Mouse (Mus musculus): ENCODE results near the gene Nvl. TPM values are rescaled to one million over a fixed set of nuclear protein-coding genes. Genes with fewer than 3 reads are reported as not detected.

The Nvl gene
- polyA plus RNA-seq, 1 experiment from 2014 or later: 48.5 TPM

DNA sequence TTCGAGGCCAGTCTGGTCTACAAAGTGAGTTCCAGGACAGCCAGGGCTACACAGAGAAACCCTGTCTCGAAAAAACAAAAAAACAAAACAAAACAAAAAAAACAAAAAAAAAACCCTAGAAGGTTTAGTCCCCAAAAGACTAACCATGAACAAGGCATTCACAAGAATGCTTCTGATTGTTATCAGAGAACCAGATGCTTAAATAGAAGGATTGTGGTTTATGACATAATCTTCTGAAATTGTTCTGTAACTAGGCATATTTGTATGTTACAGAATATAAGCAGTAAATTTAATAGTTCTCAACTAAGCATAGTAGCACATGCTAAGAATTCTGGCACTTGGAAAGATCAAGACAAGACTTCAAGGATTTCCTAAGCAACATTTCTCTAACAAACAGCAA, 19.9 kb downstream of the Nvl start:
- H3K9ac ChIP-seq (ENCODE audit: low read length): no peak overlapping the region
- DNase-seq (ENCODE audit: low spot score) (no peak), ATAC-seq (replicated peaks; ENCODE audit: low FRiP score) (no peak)
- H3K27ac ChIP-seq (ENCODE audit: low read depth, low read length): no peak overlapping the region
- no peaks in the 10 kb centered on the region for H3K9me3 ChIP-seq (ENCODE audit: control insufficient read depth, low read length)
- H3K4me1 ChIP-seq (replicated peaks; ENCODE audit: control insufficient read depth, insufficient read depth, low read length): no peaks in the 10 kb centered on the region
- H3K27me3 ChIP-seq (ENCODE audit: control insufficient read depth, insufficient read depth, low read length): no peaks in the 10 kb centered on the region
- 100% methylated on average over 2 of the region's 2 CpGs for WGBS
- no peak overlapping the region for H3K4me2 ChIP-seq (ENCODE audit: low read depth, low read length, severe bottlenecking)
- no peak overlapping the region for H3K4me3 ChIP-seq (ENCODE audit: low read depth, low read length)
- peaks cover 7% of the 10 kb centered on the region; the same call in 1 of the 2 replicates for H3K36me3 ChIP-seq (ENCODE audit: control insufficient read depth, insufficient read depth, low read length)

DNA sequence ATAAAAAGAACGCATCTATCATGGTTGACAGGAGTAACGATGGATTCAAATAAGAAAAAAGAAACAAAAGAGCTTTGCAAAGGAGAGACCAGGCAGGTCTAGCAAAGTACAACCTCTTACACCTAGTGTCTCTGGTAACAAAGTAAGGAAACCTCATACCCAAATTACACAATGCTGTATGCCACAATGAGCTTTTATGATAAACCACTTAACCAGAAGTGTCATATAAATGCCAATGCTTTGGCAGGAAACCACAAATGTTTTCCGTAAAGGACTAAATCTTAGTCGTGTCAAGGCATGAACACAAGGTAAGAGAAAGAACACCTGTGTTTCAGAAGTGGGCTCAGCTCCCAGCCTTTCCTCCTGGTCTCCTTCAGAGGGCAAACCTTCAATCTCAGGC, 26.9 kb downstream of the Nvl start:
- no peaks in the 10 kb centered on the region for H3K9me3 ChIP-seq (ENCODE audit: control insufficient read depth, low read length)
- H3K9ac ChIP-seq (ENCODE audit: low read length): no peak overlapping the region
- WGBS: 93% methylated on average over 4 of the region's 4 CpGs

GRCm38 (mm10) chr1:181090048-181090447, 54.0 kb downstream of the Nvl start:
- H3K27me3 ChIP-seq (ENCODE audit: control insufficient read depth, insufficient read depth, low read length): no peaks in the 10 kb centered on the region
- no peak overlapping the region for H3K4me3 ChIP-seq (ENCODE audit: low read depth, low read length)
- no peak overlapping the region for H3K9ac ChIP-seq (ENCODE audit: low read length)
- WGBS: 77% methylated on average over 12 of the region's 12 CpGs
- no peak for DNase-seq (ENCODE audit: low spot score)
- no peak overlapping the region for H3K4me2 ChIP-seq (ENCODE audit: low read depth, low read length, severe bottlenecking)
- H3K9me3 ChIP-seq (ENCODE audit: control insufficient read depth, low read length): no peaks in the 10 kb centered on the region
- H3K27ac ChIP-seq (ENCODE audit: low read depth, low read length): no peak overlapping the region
- H3K4me1 ChIP-seq (replicated peaks; ENCODE audit: control insufficient read depth, insufficient read depth, low read length): no peaks in the 10 kb centered on the region
- ATAC-seq (replicated peaks; ENCODE audit: low FRiP score): no peak
- no peaks in the 10 kb centered on the region; the same call in 1 of the 2 replicates for H3K36me3 ChIP-seq (ENCODE audit: control insufficient read depth, insufficient read depth, low read length)

More for the DNA sequence above, 26.9 kb downstream of the Nvl start:
- no peak for ATAC-seq (replicated peaks; ENCODE audit: low FRiP score)
- Histone ChIP-seq H3K36me3 (ENCODE audit: control insufficient read depth, insufficient read depth, low read length) (no peaks in the 10 kb centered on the region; the same call in 1 of the 2 replicates), H3K27me3 (ENCODE audit: control insufficient read depth, insufficient read depth, low read length) (no peaks in the 10 kb centered on the region), H3K4me2 (ENCODE audit: low read depth, low read length, severe bottlenecking) (no peak overlapping the region), H3K4me1 (replicated peaks; ENCODE audit: control insufficient read depth, insufficient read depth, low read length) (no peaks in the 10 kb centered on the region), H3K27ac (ENCODE audit: low read depth, low read length) (no peak overlapping the region), H3K4me3 (ENCODE audit: low read depth, low read length) (no peak overlapping the region)
- no peak for DNase-seq (ENCODE audit: low spot score)

DNA sequence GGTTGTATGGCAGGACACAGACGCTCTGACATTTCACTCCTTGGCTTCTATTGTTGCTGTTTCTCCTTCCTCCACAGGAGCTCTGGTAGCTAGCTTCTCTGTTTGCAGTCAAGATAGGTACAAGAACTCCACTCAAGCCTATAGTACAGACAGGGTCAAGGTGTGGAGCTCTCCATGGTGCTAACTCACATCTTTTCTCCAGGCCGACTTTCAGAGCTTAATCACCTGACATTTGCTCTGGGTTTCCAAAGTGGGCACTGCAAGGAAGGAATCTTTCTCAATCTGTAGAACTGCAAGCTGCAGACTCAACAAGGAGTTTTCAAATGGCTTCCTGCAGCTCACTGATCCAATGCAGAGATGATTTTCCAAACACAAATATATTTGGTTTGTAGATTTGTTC, 60.0 kb downstream of the Nvl start:
- ATAC-seq (replicated peaks; ENCODE audit: low FRiP score) (no peak), DNase-seq (ENCODE audit: low spot score) (no peak)
- Histone ChIP-seq H3K9ac (ENCODE audit: low read length) (no peak overlapping the region), H3K27ac (ENCODE audit: low read depth, low read length) (no peak overlapping the region), H3K27me3 (ENCODE audit: control insufficient read depth, insufficient read depth, low read length) (no peaks in the 10 kb centered on the region), H3K9me3 (ENCODE audit: control insufficient read depth, low read length) (no peaks in the 10 kb centered on the region), H3K4me3 (ENCODE audit: low read depth, low read length) (no peak overlapping the region), H3K4me2 (ENCODE audit: low read depth, low read length, severe bottlenecking) (no peak overlapping the region), H3K36me3 (ENCODE audit: control insufficient read depth, insufficient read depth, low read length) (no peaks in the 10 kb centered on the region), H3K4me1 (replicated peaks; ENCODE audit: control insufficient read depth, insufficient read depth, low read length) (no peaks in the 10 kb centered on the region)
- WGBS: 48% methylated on average over 2 of the region's 2 CpGs

- H3K4me1 ChIP-seq (replicated peaks; ENCODE audit: control insufficient read depth, insufficient read depth, low read length): no peaks in the 10 kb centered on the region
- H3K27ac ChIP-seq (ENCODE audit: low read depth, low read length): no peak overlapping the region
- no peak overlapping the region for H3K4me3 ChIP-seq (ENCODE audit: low read depth, low read length)
- ATAC-seq (replicated peaks; ENCODE audit: low FRiP score): no peak
- no peaks in the 10 kb centered on the region for H3K36me3 ChIP-seq (ENCODE audit: control insufficient read depth, insufficient read depth, low read length)
- no peaks in the 10 kb centered on the region for H3K27me3 ChIP-seq (ENCODE audit: control insufficient read depth, insufficient read depth, low read length)
- WGBS: 46% methylated on average over 5 of the region's 5 CpGs
- no peak for DNase-seq (ENCODE audit: low spot score)
- no peaks in the 10 kb centered on the region for H3K9me3 ChIP-seq (ENCODE audit: control insufficient read depth, low read length)
- H3K9ac ChIP-seq (ENCODE audit: low read length): no peak overlapping the region
- H3K4me2 ChIP-seq (ENCODE audit: low read depth, low read length, severe bottlenecking): no peak overlapping the region
Measured at GRCm38 (mm10) chr1:181073075-181073474, 70.9 kb downstream of the Nvl start.

DNA sequence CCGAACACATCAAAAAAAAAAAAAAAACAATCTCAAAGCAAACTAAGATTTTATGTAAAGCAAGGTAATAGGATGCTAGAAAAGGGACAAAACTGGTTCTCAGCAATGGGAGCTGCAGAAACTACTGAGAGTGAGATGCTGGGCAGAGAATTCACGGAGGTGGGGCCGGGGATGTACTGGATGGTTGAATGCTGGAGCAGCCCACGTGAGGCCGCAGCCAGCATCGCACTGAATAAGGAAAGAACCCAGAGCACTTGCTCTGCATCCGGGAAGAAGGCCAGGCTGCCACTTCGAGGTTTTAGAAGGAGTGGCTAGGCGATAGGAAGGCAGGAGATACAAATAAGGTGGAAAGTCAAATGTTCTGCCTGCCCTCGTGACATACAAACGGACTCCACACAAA, 74.3 kb downstream of the Nvl start:
- H3K36me3 ChIP-seq (ENCODE audit: control insufficient read depth, insufficient read depth, low read length): no peaks in the 10 kb centered on the region
- ATAC-seq (replicated peaks; ENCODE audit: low FRiP score) (no peak), DNase-seq (ENCODE audit: low spot score) (no peak)
- H3K27ac ChIP-seq (ENCODE audit: low read depth, low read length): no peak overlapping the region
- H3K4me3 ChIP-seq (ENCODE audit: low read depth, low read length): no peak overlapping the region
- H3K9me3 ChIP-seq (ENCODE audit: control insufficient read depth, low read length): no peaks in the 10 kb centered on the region
- no peak overlapping the region for H3K9ac ChIP-seq (ENCODE audit: low read length)
- H3K4me2 ChIP-seq (ENCODE audit: low read depth, low read length, severe bottlenecking): no peak overlapping the region
- H3K27me3 ChIP-seq (ENCODE audit: control insufficient read depth, insufficient read depth, low read length): no peaks in the 10 kb centered on the region
- no peaks in the 10 kb centered on the region for H3K4me1 ChIP-seq (replicated peaks; ENCODE audit: control insufficient read depth, insufficient read depth, low read length)
- WGBS: 73% methylated on average over 11 of the region's 11 CpGs

DNA sequence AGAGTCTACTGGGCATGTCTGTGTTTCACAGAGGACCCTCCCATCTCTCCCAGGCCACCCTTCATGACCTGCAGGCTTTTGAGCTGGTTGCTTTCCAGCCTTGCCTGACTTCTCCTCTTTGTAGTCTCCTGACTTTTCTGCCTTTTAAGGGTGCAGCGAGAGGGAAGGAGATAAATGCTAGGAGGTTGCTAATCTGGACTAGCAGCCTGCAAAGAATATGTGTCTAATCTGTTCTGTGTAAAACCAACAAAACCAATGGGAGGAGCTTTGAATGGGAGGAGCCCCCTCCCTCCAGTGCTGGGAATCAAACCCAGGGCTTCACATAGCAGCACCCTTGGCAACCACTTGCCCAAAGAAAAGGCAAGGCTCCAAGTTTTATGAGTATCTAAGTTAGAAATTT, 75.7 kb downstream of the Nvl start:
- ATAC-seq (replicated peaks; ENCODE audit: low FRiP score) (no peak), DNase-seq (ENCODE audit: low spot score) (no peak)
- H3K27ac ChIP-seq (ENCODE audit: low read depth, low read length): no peak overlapping the region
- H3K36me3 ChIP-seq (ENCODE audit: control insufficient read depth, insufficient read depth, low read length): no peaks in the 10 kb centered on the region
- H3K27me3 ChIP-seq (ENCODE audit: control insufficient read depth, insufficient read depth, low read length): no peaks in the 10 kb centered on the region
- no peaks in the 10 kb centered on the region for H3K9me3 ChIP-seq (ENCODE audit: control insufficient read depth, low read length)
- no peak overlapping the region for H3K4me2 ChIP-seq (ENCODE audit: low read depth, low read length, severe bottlenecking)
- H3K9ac ChIP-seq (ENCODE audit: low read length): no peak overlapping the region
- no peaks in the 10 kb centered on the region for H3K4me1 ChIP-seq (replicated peaks; ENCODE audit: control insufficient read depth, insufficient read depth, low read length)
- H3K4me3 ChIP-seq (ENCODE audit: low read depth, low read length): no peak overlapping the region
- 81% methylated on average over 1 of the region's 1 CpGs for WGBS

DNA sequence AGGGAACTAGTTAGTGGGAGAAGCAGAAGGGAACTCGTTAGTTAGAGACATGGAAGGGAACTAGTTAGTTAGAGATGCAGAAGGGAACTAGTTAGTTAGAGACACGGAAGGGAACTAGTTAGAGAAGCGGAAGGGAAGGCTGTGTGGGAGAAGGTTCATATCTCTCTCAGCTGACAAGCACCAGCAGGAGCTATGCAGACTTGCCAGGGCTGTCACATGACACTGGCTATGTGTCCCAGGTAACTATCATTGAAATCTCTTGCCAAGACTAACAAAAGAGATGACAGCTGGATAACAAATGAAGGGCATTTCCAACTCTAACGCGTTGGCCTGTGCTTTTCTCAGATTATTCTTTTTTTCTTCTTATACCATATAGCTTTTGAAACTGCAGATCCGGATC, 79.4 kb downstream of the Nvl start:
- no peak overlapping the region for H3K4me2 ChIP-seq (ENCODE audit: low read depth, low read length, severe bottlenecking)
- WGBS: 87% methylated on average over 6 of the region's 6 CpGs
- DNase-seq (ENCODE audit: low spot score): no peak
- H3K9me3 ChIP-seq (ENCODE audit: control insufficient read depth, low read length): no peaks in the 10 kb centered on the region
- H3K4me1 ChIP-seq (replicated peaks; ENCODE audit: control insufficient read depth, insufficient read depth, low read length): no peaks in the 10 kb centered on the region
- ATAC-seq (replicated peaks; ENCODE audit: low FRiP score): no peak
- H3K9ac ChIP-seq (ENCODE audit: low read length): no peak overlapping the region
- no peak overlapping the region for H3K27ac ChIP-seq (ENCODE audit: low read depth, low read length)
- H3K36me3 ChIP-seq (ENCODE audit: control insufficient read depth, insufficient read depth, low read length): no peaks in the 10 kb centered on the region
- no peak overlapping the region for H3K4me3 ChIP-seq (ENCODE audit: low read depth, low read length)
- H3K27me3 ChIP-seq (ENCODE audit: control insufficient read depth, insufficient read depth, low read length): no peaks in the 10 kb centered on the region

DNA sequence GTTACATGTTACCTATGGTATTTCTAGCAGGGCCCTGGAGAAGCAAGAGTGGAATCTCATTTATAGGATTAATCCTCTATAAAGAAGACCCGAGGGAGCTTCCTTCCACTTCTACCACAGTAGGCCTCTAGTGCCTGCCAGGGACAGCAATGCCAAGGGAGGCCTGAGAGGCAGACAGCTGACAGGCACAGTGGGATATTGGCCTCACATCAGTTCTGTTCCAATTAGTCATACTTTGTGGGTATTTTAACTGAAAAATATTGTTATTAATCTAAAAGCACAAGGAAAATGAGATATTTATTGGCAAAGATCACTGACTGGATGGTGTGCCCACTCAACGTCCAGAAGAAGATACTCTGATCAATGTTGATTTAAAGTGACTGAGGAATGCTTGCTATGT, 80.0 kb downstream of the Nvl start:
- no peaks in the 10 kb centered on the region for H3K4me1 ChIP-seq (replicated peaks; ENCODE audit: control insufficient read depth, insufficient read depth, low read length)
- 82% methylated on average over 2 of the region's 2 CpGs for WGBS
- DNase-seq (ENCODE audit: low spot score) (no peak), ATAC-seq (replicated peaks; ENCODE audit: low FRiP score) (no peak)
- H3K27me3 ChIP-seq (ENCODE audit: control insufficient read depth, insufficient read depth, low read length): no peaks in the 10 kb centered on the region
- no peak overlapping the region for H3K4me3 ChIP-seq (ENCODE audit: low read depth, low read length)
- H3K4me2 ChIP-seq (ENCODE audit: low read depth, low read length, severe bottlenecking): no peak overlapping the region
- H3K9me3 ChIP-seq (ENCODE audit: control insufficient read depth, low read length): no peaks in the 10 kb centered on the region
- no peak overlapping the region for H3K9ac ChIP-seq (ENCODE audit: low read length)
- no peak overlapping the region for H3K27ac ChIP-seq (ENCODE audit: low read depth, low read length)
- H3K36me3 ChIP-seq (ENCODE audit: control insufficient read depth, insufficient read depth, low read length): no peaks in the 10 kb centered on the region
